Mouse (Mus musculus) heart, postnatal 0 days (tissue): ENCODE measurements at regions not wholly inside any gene's neighbourhood (a gene's known extent, or its start where the extent isn't known, plus 50 kb on each side); places are given as distances from the start of the nearest gene placed in this dataset.

ENCODE experiments used
- ATAC-seq: fragments of 200-750 bp; cut with Nextera tagmentation; 2 replicates; pipeline ENCODE4 v1.8.0; 2017; ENCODE audit warnings: low read depth, moderate number of reproducible peaks, moderate library complexity; ENCODE audit not compliant: insufficient read depth
- DNase-seq: peaks from one replicate; pipeline ENCODE4 v3.0.0-alpha.2; 2016; ENCODE audit warnings: low spot score
- H3K27ac ChIP-seq: fragments of 300-500 bp; sonication (generic); 2 replicates; pipeline ENCODE4 v1.5.1; 2014; ENCODE audit warnings: low read depth, mild to moderate bottlenecking
- H3K27me3 ChIP-seq: fragments of 300-500 bp; sonication (generic); 2 replicates; pipeline ENCODE4 v1.6.1; 2014; ENCODE audit warnings: low read length, mixed read lengths; ENCODE audit not compliant: control insufficient read depth, insufficient read depth
- H3K36me3 ChIP-seq: fragments of 300-500 bp; sonication (generic); replicated peaks from 2 replicates; pipeline ENCODE4 v1.6.1; 2014; ENCODE audit warnings: low read length, mixed read lengths; ENCODE audit not compliant: control insufficient read depth, insufficient read depth
- H3K4me1 ChIP-seq: fragments of 300-500 bp; sonication (generic); 2 replicates; pipeline ENCODE4 v1.6.1; 2014; ENCODE audit warnings: antibody characterized with exemption; ENCODE audit not compliant: control insufficient read depth, insufficient read depth
- H3K4me2 ChIP-seq: fragments of 300-500 bp; sonication (generic); 2 replicates; pipeline ENCODE4 v1.6.1; 2014; ENCODE audit warnings: low read depth, mild to moderate bottlenecking, low read length, moderate library complexity
- H3K4me3 ChIP-seq: fragments of 300-500 bp; sonication (generic); 2 replicates; pipeline ENCODE4 v1.5.1; 2014; ENCODE audit warnings: low read depth, low read length
- H3K9ac ChIP-seq: fragments of 300-500 bp; sonication (generic); replicated peaks from 2 replicates; pipeline ENCODE4 v1.6.1; 2014; ENCODE audit warnings: low read depth, low read length, mixed read lengths
- H3K9me3 ChIP-seq: fragments of 300-500 bp; sonication (generic); replicated peaks from 2 replicates; pipeline ENCODE4 v1.6.1; 2016; ENCODE audit warnings: low read length; ENCODE audit not compliant: control insufficient read depth
- CTCF ChIP-seq: IDR thresholded peaks from 2 replicates; pipeline ENCODE4 v1.5.1; 2016; ENCODE audit warnings: antibody characterized with exemption, control low read depth, low read depth
- EP300 ChIP-seq: IDR thresholded peaks from 2 replicates; pipeline ENCODE4 v1.6.1; 2016; ENCODE audit warnings: antibody characterized with exemption, low read depth
- WGBS: fragments of 180-500 bp; shearing (Covaris S2); extraction: QIAGEN DNeasy Blood & Tissue Kit; methylation state at CpG from one replicate; pipeline ENCODE4 v1.1.7; 2014; 5-methylcytosine and 5-hydroxymethylcytosine counted together

DNA sequence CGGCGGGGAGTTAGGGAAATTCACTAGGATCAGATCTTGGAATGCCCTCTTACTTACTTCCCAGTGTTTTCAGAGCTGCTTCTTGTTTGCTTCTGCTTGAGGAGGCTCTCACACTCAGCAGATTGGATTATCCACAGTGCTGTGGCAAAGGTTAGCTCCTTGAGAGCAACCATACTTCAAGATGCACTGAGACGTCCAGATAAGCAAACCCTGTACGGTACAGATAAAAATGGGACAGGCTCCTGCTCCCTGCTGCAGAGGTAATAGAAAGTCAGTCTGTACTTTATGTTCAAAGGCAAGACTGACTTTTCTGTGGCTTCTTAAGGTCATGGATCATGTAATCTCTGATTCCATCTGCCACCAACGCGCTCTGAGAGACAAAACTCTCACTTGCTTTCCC, 414.8 kb upstream of the Ptger4 start:
- Histone ChIP-seq H3K27me3 (no peaks in the 10 kb centered on the region), H3K4me3 (no peak overlapping the region), H3K36me3 (no peaks in the 10 kb centered on the region), H3K27ac (no peak overlapping the region), H3K4me1 (no peaks in the 10 kb centered on the region), H3K9me3 (no peaks in the 10 kb centered on the region), H3K9ac (no peak overlapping the region), H3K4me2 (no peak overlapping the region)
- 66% methylated on average over 6 of the region's 6 CpGs for WGBS
- ATAC-seq: no peak
- no peak for DNase-seq
- TF ChIP-seq EP300 (no peak), CTCF (no peak)

DNA sequence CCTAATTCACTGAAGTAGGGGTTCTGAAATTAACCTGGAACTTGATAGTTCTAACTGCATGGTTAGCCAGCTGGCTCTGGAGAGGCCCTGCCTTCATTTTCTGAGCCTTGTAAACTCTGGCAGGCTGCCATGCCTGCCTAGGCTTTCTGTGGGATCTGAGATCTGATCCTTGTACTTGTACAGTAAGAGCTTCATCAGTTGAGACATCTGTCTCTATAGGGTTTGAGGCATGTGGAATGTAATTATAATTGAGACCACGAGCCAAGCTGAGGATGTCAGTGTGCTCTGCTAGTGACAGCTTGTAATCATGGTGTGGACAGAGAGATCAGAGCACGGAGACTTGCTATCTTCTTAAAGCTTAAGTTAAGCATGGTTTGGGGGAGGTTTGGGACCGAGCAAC, 416.8 kb upstream of the Ptger4 start:
- 37% methylated on average over 3 of the region's 3 CpGs for WGBS
- Histone ChIP-seq H3K4me3 (no peak overlapping the region), H3K4me2 (no peak overlapping the region), H3K27ac (no peak overlapping the region), H3K27me3 (no peaks in the 10 kb centered on the region), H3K36me3 (no peaks in the 10 kb centered on the region), H3K9ac (no peak overlapping the region), H3K9me3 (no peaks in the 10 kb centered on the region), H3K4me1 (no peaks in the 10 kb centered on the region)
- DNase-seq (no peak), ATAC-seq (no peak)
- TF ChIP-seq CTCF (no peak), EP300 (no peak)

DNA sequence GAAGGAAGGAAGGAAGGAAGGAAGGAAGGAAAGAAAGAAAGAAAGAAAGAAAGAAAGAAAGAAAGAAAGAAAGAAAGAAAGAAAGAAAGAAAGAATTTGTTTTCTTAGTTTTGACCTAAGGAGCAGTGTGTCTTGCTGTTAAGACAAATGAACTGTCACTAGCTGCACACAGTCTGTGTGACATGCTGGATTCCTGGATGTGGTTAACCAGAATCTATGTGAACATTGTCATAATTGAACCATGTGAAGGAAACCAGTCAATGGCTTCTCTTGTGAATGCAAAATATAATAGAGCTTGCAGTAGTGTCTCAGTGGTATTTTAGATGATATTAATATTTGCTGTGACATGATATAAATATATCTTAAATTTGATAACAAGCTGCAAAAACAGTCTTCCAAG, 427.8 kb upstream of the Ptger4 start:
- Histone ChIP-seq H3K4me1 (no peaks in the 10 kb centered on the region), H3K27me3 (no peaks in the 10 kb centered on the region), H3K36me3 (no peaks in the 10 kb centered on the region), H3K4me2 (no peak overlapping the region), H3K9me3 (no peaks in the 10 kb centered on the region), H3K27ac (no peak overlapping the region), H3K9ac (no peak overlapping the region), H3K4me3 (no peak overlapping the region)
- TF ChIP-seq EP300: no peak
- no peak for TF ChIP-seq CTCF
- ATAC-seq: no peak
- no peak for DNase-seq

DNA sequence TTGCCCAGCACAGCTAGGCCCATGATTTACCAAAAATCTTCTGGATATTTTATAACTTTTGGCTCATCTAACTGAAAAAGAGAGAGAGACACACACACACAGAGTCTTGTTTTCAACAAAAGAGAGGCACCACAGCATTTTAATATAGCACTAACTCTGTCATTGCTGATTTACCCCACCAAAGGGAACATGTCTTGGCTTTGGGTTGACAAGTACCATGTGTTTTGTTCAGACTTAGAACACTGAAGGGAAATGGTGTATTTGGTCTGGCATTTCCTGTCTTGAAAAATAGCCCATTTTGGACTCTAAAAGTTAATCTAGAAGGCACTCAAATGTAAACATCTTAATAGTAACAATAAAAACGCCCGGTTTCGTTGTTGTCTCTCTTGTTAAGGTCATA, 432.7 kb upstream of the Ptger4 start:
- Histone ChIP-seq H3K27me3 (no peaks in the 10 kb centered on the region), H3K9me3 (no peaks in the 10 kb centered on the region), H3K4me3 (no peak overlapping the region), H3K4me2 (no peak overlapping the region), H3K36me3 (no peaks in the 10 kb centered on the region), H3K4me1 (no peaks in the 10 kb centered on the region), H3K9ac (no peak overlapping the region), H3K27ac (peak overlapping the region; percentile 40; the same call in 1 of the 2 replicates)
- TF ChIP-seq CTCF (no peak), EP300 (no peak)
- 0 out of 2 replicates have a peak, but pooled peaks have one; percentile 24 for ATAC-seq
- WGBS: 49% methylated on average over 3 of the region's 3 CpGs
- peak; percentile 25 for DNase-seq

DNA sequence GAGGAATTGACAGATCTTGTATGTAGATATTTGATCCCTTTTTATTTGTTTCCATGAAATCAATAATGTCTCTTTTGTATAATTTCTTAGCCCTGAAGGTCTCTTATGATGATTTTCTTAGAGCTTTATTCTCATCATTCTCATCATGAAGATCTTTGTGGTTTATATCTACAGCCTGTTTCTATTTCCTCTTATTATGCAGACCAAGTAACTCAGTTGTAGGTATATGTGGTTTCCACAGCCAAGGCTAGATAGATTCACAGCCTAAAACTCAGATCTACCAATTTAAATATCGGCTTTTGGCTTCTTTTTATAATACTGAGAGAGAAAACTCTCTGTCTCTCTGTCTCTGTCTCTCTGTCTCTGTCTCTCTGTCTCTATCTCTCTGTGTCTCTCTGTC, 449.8 kb upstream of the Ptger4 start:
- Histone ChIP-seq H3K27ac (no peak overlapping the region), H3K9me3 (no peaks in the 10 kb centered on the region), H3K4me1 (no peaks in the 10 kb centered on the region), H3K4me2 (no peak overlapping the region), H3K36me3 (no peaks in the 10 kb centered on the region), H3K4me3 (no peak overlapping the region), H3K27me3 (no peaks in the 10 kb centered on the region), H3K9ac (no peak overlapping the region)
- DNase-seq (no peak), ATAC-seq (no peak)
- TF ChIP-seq EP300 (no peak), CTCF (no peak)
- WGBS: 79% methylated on average over 1 of the region's 1 CpGs

DNA sequence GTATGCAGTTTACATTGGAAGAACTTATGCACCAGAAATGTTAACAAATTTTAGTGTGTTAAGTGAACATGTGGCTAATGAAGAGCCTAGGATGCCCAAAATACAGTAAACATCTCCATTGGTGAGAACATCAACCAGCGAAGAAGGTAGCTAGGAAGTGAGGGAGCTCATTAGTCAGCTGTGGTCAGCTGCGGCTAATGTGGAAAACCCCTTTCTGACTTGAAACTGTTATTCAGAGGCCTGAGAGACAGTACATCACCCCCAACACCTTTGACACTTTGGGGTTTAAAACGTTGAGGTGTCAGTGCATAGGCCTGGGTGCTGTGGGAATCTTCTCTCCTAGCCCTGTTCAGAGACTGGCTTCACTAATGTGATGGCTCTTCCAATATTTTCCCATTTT, 451.0 kb upstream of the Ptger4 start:
- Histone ChIP-seq H3K9me3 (no peaks in the 10 kb centered on the region), H3K4me2 (no peak overlapping the region), H3K4me1 (no peaks in the 10 kb centered on the region), H3K27me3 (no peaks in the 10 kb centered on the region), H3K36me3 (no peaks in the 10 kb centered on the region), H3K4me3 (no peak overlapping the region), H3K9ac (no peak overlapping the region), H3K27ac (no peak overlapping the region)
- ATAC-seq (no peak), DNase-seq (no peak)
- TF ChIP-seq EP300 (no peak), CTCF (no peak)
- 68% methylated on average over 3 of the region's 3 CpGs for WGBS
